Mouse (Mus musculus) heart, embryonic 14.5 days (tissue): ENCODE measurements around the gene Gps2. TPM values are rescaled to one million over a fixed set of nuclear protein-coding genes. Genes with fewer than 3 reads are reported as not detected.
A peak's percentile ranks its signal among the peaks of the same experiment; 100 is the strongest.

ENCODE experiments used
- ATAC-seq: fragments of 200-750 bp; cut with Nextera tagmentation; 2 replicates; pipeline ENCODE4 v1.8.0; 2017; ENCODE audit warnings: low read depth, moderate TSS enrichment; ENCODE audit not compliant: insufficient number of reproducible peaks, insufficient read depth, low FRiP score
- H3K27ac ChIP-seq, 2 experiments: fragments of 200-500 bp in 1 of 2; fragments of 300-500 bp in 1 of 2; sonication (generic) in 1 of 2; replicated peaks in 1 of 2; 2 replicates each; pipeline ENCODE4 v1.5.1; 2012 to 2014; ENCODE audit warnings: low read depth in 2 of 2, low read length in 2 of 2, control low read depth in 1 of 2, mild to moderate bottlenecking in 1 of 2, mixed read lengths in 1 of 2; ENCODE audit not compliant: control insufficient read depth in 1 of 2, insufficient read depth in 1 of 2
- H3K27me3 ChIP-seq: fragments of 300-500 bp; sonication (generic); 2 replicates; pipeline ENCODE4 v1.6.1; 2014; ENCODE audit warnings: mild to moderate bottlenecking, low read length, control low read depth; ENCODE audit not compliant: control insufficient read depth, insufficient read depth
- H3K36me3 ChIP-seq: fragments of 300-500 bp; sonication (generic); 2 replicates; pipeline ENCODE4 v1.6.1; 2014; ENCODE audit warnings: mild to moderate bottlenecking, control low read depth, low read length, mixed read lengths; ENCODE audit not compliant: control insufficient read depth, insufficient read depth
- H3K4me1 ChIP-seq, 2 experiments: fragments of 200-500 bp in 1 of 2; fragments of 300-500 bp in 1 of 2; sonication (generic) in 1 of 2; 2 replicates each; pipeline ENCODE4 v1.6.1; 2012 to 2014; ENCODE audit warnings: low read length in 2 of 2, control low read depth in 1 of 2, mixed read lengths in 1 of 2; ENCODE audit not compliant: control insufficient read depth in 2 of 2, insufficient read depth in 2 of 2
- H3K4me2 ChIP-seq: fragments of 300-500 bp; sonication (generic); 2 replicates; pipeline ENCODE4 v1.6.1; 2014; ENCODE audit warnings: mild to moderate bottlenecking, low read length
- H3K4me3 ChIP-seq, 2 experiments: fragments of 200-500 bp in 1 of 2; fragments of 300-500 bp in 1 of 2; sonication (generic) in 1 of 2; 2 replicates each; pipeline ENCODE4 v1.5.1; 2012 to 2014; ENCODE audit warnings: low read length in 2 of 2, mild to moderate bottlenecking in 2 of 2, control low read depth in 1 of 2, low read depth in 1 of 2, moderate library complexity in 1 of 2; ENCODE audit not compliant: control insufficient read depth in 1 of 2, insufficient read depth in 1 of 2
- H3K9ac ChIP-seq: fragments of 300-500 bp; sonication (generic); 2 replicates; pipeline ENCODE4 v1.6.1; 2014; ENCODE audit warnings: mild to moderate bottlenecking, low read length
- H3K9me3 ChIP-seq: fragments of 300-500 bp; sonication (generic); 2 replicates; pipeline ENCODE4 v1.6.1; 2016; ENCODE audit warnings: low read length, control low read depth; ENCODE audit not compliant: control insufficient read depth
- WGBS: fragments of 180-500 bp; shearing (Covaris S2); extraction: QIAGEN DNeasy Blood & Tissue Kit; methylation state at CpG from one replicate; pipeline ENCODE4 v1.1.7; 2014; 5-methylcytosine and 5-hydroxymethylcytosine counted together
- polyA plus RNA-seq: library from polyadenylated mRNA; unstranded; fragments of >200 nt; fragmentation: Nextera tagmentation; extraction: Ambion mirVana; gene quantifications from 2 replicates; pipeline ENCODE4 v1.2.1, GENCODE M21; 2014

Gene Gps2
- polyA plus RNA-seq, 1 experiment from 2014 or later = 45.2 TPM

DNA sequence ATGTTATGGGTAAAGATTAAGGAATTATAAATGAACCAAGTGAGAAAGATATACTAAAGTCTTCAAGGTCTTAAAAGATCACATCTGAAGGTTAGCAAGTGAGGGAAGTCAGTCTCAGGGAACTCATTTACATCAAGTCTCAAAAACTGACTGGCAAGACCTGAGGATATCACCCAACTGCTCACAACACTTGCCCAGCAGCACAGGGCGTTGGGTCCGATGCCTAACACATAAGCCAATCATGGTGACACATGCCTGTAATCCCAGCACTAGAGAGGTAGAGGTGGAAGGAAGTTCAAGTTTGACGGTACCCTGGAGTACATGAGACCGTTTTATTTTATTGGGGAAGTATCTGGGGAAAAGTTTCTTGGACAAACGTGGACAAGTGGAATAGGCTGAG, 4.4 kb downstream of the Gps2 start:
- H3K27me3 ChIP-seq = no peaks in the 10 kb centered on the region
- H3K4me2 ChIP-seq = no peak overlapping the region
- no peaks in the 10 kb centered on the region for H3K9me3 ChIP-seq
- no peak overlapping the region for H3K27ac ChIP-seq
- H3K4me3 ChIP-seq = no peak overlapping the region
- H3K9ac ChIP-seq = no peak overlapping the region
- ATAC-seq = no peak
- H3K4me1 ChIP-seq = peaks cover 17 to 36% of the 10 kb centered on the region in 2 experiments
- WGBS = 81% methylated on average over 5 of the region's 5 CpGs
- H3K36me3 ChIP-seq = peaks cover 51% of the 10 kb centered on the region

DNA sequence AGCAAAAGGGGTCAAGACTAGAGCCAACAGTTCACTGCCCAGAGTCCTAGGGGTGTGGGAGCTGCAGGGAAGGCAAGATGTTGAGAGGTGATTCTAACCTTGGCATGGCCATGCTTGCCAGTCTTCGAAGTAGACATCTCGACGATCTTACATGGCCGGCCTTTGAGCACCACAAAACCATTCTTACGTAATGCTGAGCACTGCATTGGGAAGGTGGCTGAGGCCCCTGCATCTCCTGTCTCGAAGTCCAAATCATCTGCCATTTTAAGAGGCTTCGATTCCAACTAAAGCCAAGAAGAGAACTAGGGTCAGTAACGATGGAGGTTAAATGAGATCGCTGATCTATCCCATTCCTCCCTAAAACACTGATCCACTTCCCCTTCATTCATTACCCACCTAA, 5.4 kb downstream of the Gps2 start:
- no peak for ATAC-seq
- Histone ChIP-seq H3K27me3 (no peaks in the 10 kb centered on the region), H3K9me3 (no peaks in the 10 kb centered on the region), H3K4me1 (peaks cover 13 to 33% of the 10 kb centered on the region in 2 experiments), H3K9ac (peak overlapping the region; percentile 95), H3K27ac (peak overlapping the region in 1 of 2 experiments; percentile 94; a peak in 2 of 4 replicates), H3K4me3 (peak overlapping the region; percentile 82 to 93; a peak in 3 of 4 replicates), H3K4me2 (peak overlapping the region; percentile 98), H3K36me3 (peaks cover 48% of the 10 kb centered on the region)
- WGBS = 81% methylated on average over 9 of the region's 9 CpGs

GRCm38 (mm10) chr11:69919661-69920265, 6.1 kb downstream of the Gps2 start:
- ATAC-seq = no peak
- 0% methylated on average over 17 of the region's 17 CpGs for WGBS
- H3K4me2 ChIP-seq = peak overlapping the region; percentile 98

GRCm38 (mm10) chr11:69920266-69921031, 6.8 kb downstream of the Gps2 start:
- Histone ChIP-seq H3K4me1 (peaks cover 7 to 22% of the 10 kb centered on the region in 2 experiments), H3K27me3 (no peaks in the 10 kb centered on the region), H3K4me3 (peak overlapping the region; percentile 82 to 93), H3K36me3 (peaks cover 40% of the 10 kb centered on the region), H3K27ac (peak overlapping the region; percentile 94 to 96), H3K4me2 (peak overlapping the region; percentile 98), H3K9me3 (no peaks in the 10 kb centered on the region), H3K9ac (peak overlapping the region; percentile 95)
- peak; percentile 8 for ATAC-seq
- under 1% methylated on average over 64 of the region's 65 CpGs for WGBS

More at GRCm38 (mm10) chr11:69919661-69920265, 6.1 kb downstream of the Gps2 start:
- H3K9ac ChIP-seq = peak overlapping the region; percentile 95
- H3K27ac ChIP-seq = peak overlapping the region; percentile 94 to 96
- H3K4me3 ChIP-seq = peak overlapping the region; percentile 82 to 93
- peaks cover 47% of the 10 kb centered on the region for H3K36me3 ChIP-seq
- H3K9me3 ChIP-seq = no peaks in the 10 kb centered on the region
- peaks cover 11 to 28% of the 10 kb centered on the region in 2 experiments for H3K4me1 ChIP-seq
- H3K27me3 ChIP-seq = no peaks in the 10 kb centered on the region

DNA sequence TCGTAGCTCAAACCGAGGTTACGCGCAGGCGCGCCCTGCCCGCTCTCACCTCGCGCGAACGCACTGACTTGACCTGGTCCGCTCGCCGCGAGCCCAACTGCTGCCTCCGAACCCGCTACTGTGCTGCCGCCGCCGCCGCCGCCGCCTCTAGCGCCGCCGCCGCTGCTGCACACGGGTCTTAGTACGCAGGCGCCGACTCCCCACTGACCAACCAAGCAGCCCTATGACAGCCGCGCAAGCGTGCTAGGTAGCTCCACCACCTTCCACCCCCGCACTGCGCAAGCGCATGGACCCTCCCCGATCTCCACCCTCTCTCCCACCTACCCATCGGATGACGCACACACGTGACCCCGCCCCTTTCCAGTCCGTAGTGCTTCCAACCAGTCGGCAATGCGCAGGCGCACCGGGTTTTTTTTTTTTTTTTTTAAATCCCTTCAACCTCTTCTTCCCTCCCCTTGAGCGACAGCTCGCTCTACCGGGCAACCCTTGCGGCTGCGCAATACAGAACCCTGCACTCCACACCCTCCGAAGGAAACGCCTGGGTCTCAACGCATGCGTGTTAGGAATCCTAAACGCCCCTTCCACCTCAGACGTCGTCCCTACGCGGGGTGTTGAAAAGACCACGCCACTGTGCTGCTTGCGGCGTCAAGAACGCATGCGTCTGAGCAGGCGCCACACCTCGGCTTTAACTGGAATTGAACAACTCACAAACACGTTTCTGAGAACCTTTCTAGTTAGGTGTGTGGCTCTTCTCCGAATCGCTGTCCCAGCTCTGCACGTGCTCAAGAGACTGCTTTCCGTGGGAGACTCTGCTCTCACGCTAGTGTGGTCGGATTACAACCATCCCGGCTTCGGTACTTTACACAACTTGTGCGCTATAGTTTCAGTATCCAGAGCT, 7.7 kb downstream of the Gps2 start, which contains the start of gene Eif5a:
Eif5a (minus strand) TSS at position 845 of the 898 bp plus-strand sequence.
- no peaks in the 10 kb centered on the region for H3K9me3 ChIP-seq
- H3K27ac ChIP-seq = peak within 1 kb of the TSS; percentile 98 to 100
- under 1% methylated on average over 78 of the region's 78 CpGs for WGBS
- peaks cover 5 to 16% of the 10 kb centered on the region in 2 experiments for H3K4me1 ChIP-seq
- peaks cover 31% of the 10 kb centered on the region for H3K36me3 ChIP-seq
- ATAC-seq = peak; percentile 97
- H3K27me3 ChIP-seq = no peaks in the 10 kb centered on the region
- peak within 1 kb of the TSS; percentile 95 for H3K9ac ChIP-seq
- peak within 1 kb of the TSS; percentile 98 for H3K4me2 ChIP-seq
- peak within 1 kb of the TSS; percentile 82 to 93 for H3K4me3 ChIP-seq

DNA sequence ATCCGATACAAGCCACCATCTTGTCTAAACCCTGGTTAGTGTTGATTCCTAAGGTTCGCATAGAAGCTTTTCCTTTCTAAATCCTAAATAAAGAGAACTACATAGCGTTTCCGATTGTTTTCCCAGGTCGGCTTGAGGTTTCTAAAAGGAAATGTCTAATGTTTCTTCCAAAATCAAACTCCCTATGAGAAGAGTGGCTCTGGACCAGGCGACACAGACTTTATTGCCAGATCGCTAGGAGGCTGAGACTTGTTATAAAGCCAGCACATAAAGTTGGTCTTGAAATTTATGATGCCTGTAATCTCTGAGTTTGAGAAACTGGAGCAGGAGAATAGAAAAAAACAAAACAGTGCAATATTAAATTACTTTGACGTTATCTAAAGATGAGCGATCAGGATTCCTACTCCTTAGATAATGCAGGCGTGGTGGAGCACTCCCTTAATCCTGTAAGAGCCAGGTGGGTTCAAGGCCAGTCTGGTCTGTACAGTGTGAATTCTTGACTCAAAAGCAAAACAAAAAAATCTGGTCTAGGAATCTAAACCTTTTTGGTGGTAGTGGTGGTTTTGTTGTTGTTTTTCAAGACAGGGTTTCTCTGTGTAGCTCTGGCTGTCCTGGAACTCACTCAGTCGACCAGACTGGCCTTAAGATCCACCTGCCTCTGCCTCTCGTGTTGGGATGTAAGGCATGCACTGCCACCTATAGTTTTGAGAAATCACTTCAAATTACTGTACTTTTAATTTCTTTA, 8.5 kb downstream of the Gps2 start:
- WGBS = 3% methylated on average over 12 of the region's 12 CpGs

More for the DNA sequence above, 8.5 kb downstream of the Gps2 start:
- peaks cover 5 to 16% of the 10 kb centered on the region in 2 experiments for H3K4me1 ChIP-seq
- peak overlapping the region; percentile 80 for H3K9ac ChIP-seq
- H3K4me3 ChIP-seq = peak overlapping the region; percentile 56 to 85
- H3K36me3 ChIP-seq = peaks cover 22% of the 10 kb centered on the region
- peak overlapping the region; percentile 98 to 100 for H3K27ac ChIP-seq
- no peaks in the 10 kb centered on the region for H3K27me3 ChIP-seq
- no peaks in the 10 kb centered on the region for H3K9me3 ChIP-seq
- H3K4me2 ChIP-seq = peak overlapping the region; percentile 76
- no peak for ATAC-seq
